Mouse (Mus musculus) small intestine, adult 2 months (tissue): ENCODE measurements at regions not wholly inside any gene's neighbourhood (a gene's known extent, or its start where the extent isn't known, plus 50 kb on each side); places are given as distances from the start of the nearest gene placed in this dataset.

Source experiments
- CTCF ChIP-seq: fragments of 200-500 bp; IDR thresholded peaks from 2 replicates; pipeline ENCODE4 v1.5.1; 2012; ENCODE audit warnings: low read depth, mild to moderate bottlenecking, control low read depth, inconsistent platforms, low read length, moderate library complexity, mixed read lengths; ENCODE audit not compliant: insufficient replicate concordance, insufficient read length; ENCODE audit errors: extremely low read depth
- POLR2A ChIP-seq: fragments of 200-500 bp; IDR thresholded peaks from 2 replicates; pipeline ENCODE4 v1.6.1; 2012; ENCODE audit warnings: low read depth, mild to moderate bottlenecking, control low read depth, inconsistent platforms, low read length, moderate library complexity

GRCm38 (mm10) chr16:57888553-57888952, 134.0 kb upstream of the Col8a1 start:
- TF ChIP-seq CTCF = no peak
- no peak for TF ChIP-seq POLR2A
